Mouse (Mus musculus) layer of hippocampus, postnatal 36 days (tissue): ENCODE data around the gene Pla2g2c. TPM values are rescaled to one million over a fixed set of nuclear protein-coding genes. Genes with fewer than 3 reads are reported as not detected.

Experiments
- DNase-seq, 2 experiments: peaks; one replicate each; pipeline ENCODE4 v3.0.0; 2022
- total RNA-seq, 2 experiments: library from RNA; stranded (reverse); gene quantifications; 2 replicates each; pipeline ENCODE4 v1.2.3; 2021

The Pla2g2c gene
- total RNA-seq, 2 experiments from 2014 or later: 0.10 to 0.22 TPM

- no peak for DNase-seq
Observed at GRCm38 (mm10) chr4:138752603-138753002, 28.0 kb downstream of the Pla2g2c start.

GRCm38 (mm10) chr4:138753608-138754007 is 29.0 kb downstream of the Pla2g2c start:
- no peak for DNase-seq

GRCm38 (mm10) chr4:138754432-138754831 is 29.8 kb downstream of the Pla2g2c start:
- no peak for DNase-seq

GRCm38 (mm10) chr4:138755439-138755838 is 30.8 kb downstream of the Pla2g2c start:
- no peak for DNase-seq

GRCm38 (mm10) chr4:138755983-138756382 is 31.4 kb downstream of the Pla2g2c start:
- peak in 1 of 2 experiments; percentile 13 for DNase-seq

- no peak for DNase-seq
Observed at GRCm38 (mm10) chr4:138757416-138757815, 32.8 kb downstream of the Pla2g2c start, which contains the start of gene Pla2g2f. Gene Pla2g2f, minus strand, starts transcription at chr4:138757626.

GRCm38 (mm10) chr4:138762266-138762665 is 37.7 kb downstream of the Pla2g2c start:
- no peak for DNase-seq

GRCm38 (mm10) chr4:138771970-138772369 is 47.4 kb downstream of the Pla2g2c start:
- no peak for DNase-seq

- DNase-seq: no peak
Observed at GRCm38 (mm10) chr4:138772386-138772785, 47.8 kb downstream of the Pla2g2c start.

- DNase-seq: no peak
Observed at GRCm38 (mm10) chr4:138775435-138775834, 50.8 kb downstream of the Pla2g2c start, which contains the start of gene Pla2g2d. Gene Pla2g2d, plus strand, starts transcription at chr4:138775735.

GRCm38 (mm10) chr4:138777417-138778407 is 53.1 kb downstream of the Pla2g2c start:
- DNase-seq: no peak

- no peak for DNase-seq
Observed at GRCm38 (mm10) chr4:138780300-138780699, 55.7 kb downstream of the Pla2g2c start.

- DNase-seq: peak in 1 of 2 experiments; percentile 32
Observed at GRCm38 (mm10) chr4:138782098-138782497, 57.5 kb downstream of the Pla2g2c start.

GRCm38 (mm10) chr4:138785721-138786120 is 61.1 kb downstream of the Pla2g2c start:
- no peak for DNase-seq

GRCm38 (mm10) chr4:138786141-138786540 is 61.5 kb downstream of the Pla2g2c start:
- DNase-seq: no peak

- DNase-seq: no peak
Observed at GRCm38 (mm10) chr4:138788381-138788780, 63.8 kb downstream of the Pla2g2c start.

- DNase-seq: no peak
Observed at GRCm38 (mm10) chr4:138791452-138791851, 66.9 kb downstream of the Pla2g2c start.

- no peak for DNase-seq
Observed at GRCm38 (mm10) chr4:138792599-138792998, 68.0 kb downstream of the Pla2g2c start.

GRCm38 (mm10) chr4:138793276-138793675 is 68.7 kb downstream of the Pla2g2c start:
- DNase-seq: peak; percentile 35 to 66

- no peak for DNase-seq
Observed at GRCm38 (mm10) chr4:138794344-138794743, 69.8 kb downstream of the Pla2g2c start.
